Mouse (Mus musculus) lung, postnatal 0 days (tissue): ENCODE measurements at regions not wholly inside any gene's neighbourhood (a gene's known extent, or its start where the extent isn't known, plus 50 kb on each side); places are given as distances from the start of the nearest gene placed in this dataset.

ENCODE experiments used
- CTCF ChIP-seq: IDR thresholded peaks from 2 replicates; pipeline ENCODE4 v1.5.1; 2016; ENCODE audit warnings: antibody characterized with exemption, mild to moderate bottlenecking
- EP300 ChIP-seq: IDR thresholded peaks from 2 replicates; pipeline ENCODE4 v1.6.1; 2016; ENCODE audit warnings: antibody characterized with exemption, mild to moderate bottlenecking, control low read depth

DNA sequence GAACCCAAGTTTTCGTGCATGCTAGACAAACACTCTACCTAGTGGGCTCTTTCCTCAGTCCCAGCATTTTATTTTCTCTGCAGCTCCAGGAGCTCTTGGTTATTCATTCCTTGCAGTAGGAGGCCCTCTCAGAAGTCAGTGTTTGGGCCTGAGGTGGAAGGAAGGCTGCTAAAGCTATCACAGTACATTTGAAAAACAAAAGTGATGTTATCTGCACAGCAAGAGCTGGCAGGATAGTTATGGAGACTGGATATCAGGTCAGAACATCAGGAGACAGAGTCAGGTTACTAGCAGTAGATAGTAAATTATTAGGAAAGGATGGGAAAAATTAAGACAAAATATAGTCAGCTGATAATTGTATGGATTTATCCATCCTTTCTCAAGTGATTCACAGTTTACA lies 152.2 kb downstream of the Mtx2 start:
- TF ChIP-seq CTCF (no peak), EP300 (no peak)
